Mouse (Mus musculus): Measurements from ENCODE around the gene Anxa1. TPM values are rescaled to one million over a fixed set of nuclear protein-coding genes. Genes with fewer than 3 reads are reported as not detected.
A peak's percentile ranks its signal among the peaks of the same experiment; 100 is the strongest.

The Anxa1 gene
- polyA plus RNA-seq (2015; fragmentation: Nextera tagmentation; extraction: Ambion mirVana): 871 and 925 TPM in 2 replicates

DNA sequence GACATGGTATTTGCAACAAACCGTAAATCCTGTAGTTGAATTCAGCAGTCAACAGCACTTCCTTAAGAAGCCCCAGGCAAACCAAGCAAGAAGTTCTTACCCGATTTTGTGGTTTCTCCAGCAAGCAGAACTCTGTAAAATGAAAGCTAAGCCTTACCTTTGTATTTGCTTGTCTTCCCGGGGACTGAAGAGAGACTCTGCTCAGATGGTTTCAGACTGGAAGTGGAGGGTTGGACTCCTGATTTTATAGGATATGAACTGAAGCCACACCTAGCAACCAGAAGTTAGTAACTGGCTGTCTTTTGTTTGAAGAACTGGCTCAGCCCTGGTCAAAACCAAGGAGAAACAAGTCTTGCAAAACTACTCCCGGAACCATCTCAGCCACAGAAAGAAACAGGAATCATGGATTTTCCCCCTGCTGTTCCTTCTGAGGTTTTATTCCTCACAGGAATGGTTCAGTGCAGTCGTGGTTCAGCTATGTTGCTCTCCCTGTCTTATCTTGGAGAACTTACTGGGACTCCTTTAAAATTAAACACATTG is at the start of gene Anxa1:
Anxa1 (minus strand) TSS at position 490 of the 540 bp plus-strand sequence.
- Histone ChIP-seq H3K9me3 (no peaks in the 10 kb centered on the region), H3K36me3 (0 out of 2 replicates have a peak, but pooled peaks cover 2% of the 10 kb centered on the region), H3K4me3 (peak within 1 kb of the TSS; percentile 38), H3K9ac (0 out of 2 replicates have a peak within 1 kb of the TSS, but pooled peaks have one; percentile 17), H3K27ac (peak within 1 kb of the TSS; percentile 91), H3K4me2 (peak within 1 kb of the TSS; percentile 38), H3K4me1 (peaks cover 8% of the 10 kb centered on the region; the same call in 1 of the 2 replicates), H3K27me3 (no peaks in the 10 kb centered on the region)
- ATAC-seq (ENCODE audit: insufficient number of reproducible peaks, low FRiP score, low TSS enrichment, low read depth): 0 out of 2 replicates have a peak, but pooled peaks have one; percentile 77
- WGBS: 24% methylated on average over 5 of the region's 5 CpGs

DNA sequence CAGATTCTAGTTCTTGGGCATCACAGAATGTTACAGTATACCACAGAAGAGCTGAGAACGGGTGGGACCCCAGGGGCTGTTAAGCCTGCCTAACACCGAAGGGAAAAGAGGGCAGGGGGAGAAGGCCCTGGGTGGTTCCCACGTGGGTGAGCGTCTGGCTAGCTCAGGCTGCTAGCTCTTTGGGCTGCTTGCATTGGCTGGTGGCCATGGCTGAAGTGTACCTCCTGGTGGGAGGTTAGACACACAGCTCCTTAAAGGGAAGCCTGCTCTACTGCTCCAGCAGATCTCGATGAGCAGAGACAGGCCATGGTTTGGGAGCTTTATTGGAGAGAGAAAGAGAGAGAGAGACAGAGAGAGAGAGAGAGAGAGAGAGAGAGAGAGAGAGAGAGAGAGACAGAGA is 46.3 kb upstream of the Anxa1 start:
- Histone ChIP-seq H3K27ac (no peak overlapping the region), H3K4me3 (no peak overlapping the region), H3K9me3 (no peaks in the 10 kb centered on the region), H3K9ac (no peak overlapping the region), H3K4me2 (no peak overlapping the region), H3K36me3 (no peaks in the 10 kb centered on the region), H3K4me1 (no peaks in the 10 kb centered on the region), H3K27me3 (no peaks in the 10 kb centered on the region)
- ATAC-seq (ENCODE audit: insufficient number of reproducible peaks, low FRiP score, low TSS enrichment, low read depth): 0 out of 2 replicates have a peak, but pooled peaks have one; percentile 40
- WGBS: 36% methylated on average over 5 of the region's 5 CpGs

DNA sequence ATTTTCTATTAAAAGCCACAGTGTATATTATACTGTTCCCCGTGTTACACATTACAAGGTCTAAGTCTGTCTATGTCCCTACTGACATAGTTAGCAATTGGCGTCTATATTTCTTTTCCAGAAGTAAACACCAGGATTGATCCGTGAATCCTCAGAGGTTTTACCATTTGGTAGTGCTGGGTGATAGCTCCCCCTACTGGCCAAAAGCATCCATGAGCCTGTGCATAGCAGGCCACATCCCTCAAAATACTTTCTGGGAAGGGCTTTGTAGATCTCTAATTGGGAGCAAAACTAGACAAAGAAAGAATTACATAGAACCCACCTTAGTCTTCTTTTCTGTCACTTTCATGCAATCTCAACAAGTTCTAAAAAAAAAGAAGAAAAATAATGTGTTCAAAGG is 43.8 kb upstream of the Anxa1 start:
- no peak overlapping the region for H3K9ac ChIP-seq
- ATAC-seq (ENCODE audit: insufficient number of reproducible peaks, low FRiP score, low TSS enrichment, low read depth): no peak
- H3K27me3 ChIP-seq: no peaks in the 10 kb centered on the region
- no peaks in the 10 kb centered on the region for H3K9me3 ChIP-seq
- WGBS: 13% methylated on average over 3 of the region's 3 CpGs
- H3K4me3 ChIP-seq: no peak overlapping the region
- H3K4me2 ChIP-seq: no peak overlapping the region
- H3K4me1 ChIP-seq: no peaks in the 10 kb centered on the region
- no peak overlapping the region for H3K27ac ChIP-seq
- no peaks in the 10 kb centered on the region for H3K36me3 ChIP-seq

DNA sequence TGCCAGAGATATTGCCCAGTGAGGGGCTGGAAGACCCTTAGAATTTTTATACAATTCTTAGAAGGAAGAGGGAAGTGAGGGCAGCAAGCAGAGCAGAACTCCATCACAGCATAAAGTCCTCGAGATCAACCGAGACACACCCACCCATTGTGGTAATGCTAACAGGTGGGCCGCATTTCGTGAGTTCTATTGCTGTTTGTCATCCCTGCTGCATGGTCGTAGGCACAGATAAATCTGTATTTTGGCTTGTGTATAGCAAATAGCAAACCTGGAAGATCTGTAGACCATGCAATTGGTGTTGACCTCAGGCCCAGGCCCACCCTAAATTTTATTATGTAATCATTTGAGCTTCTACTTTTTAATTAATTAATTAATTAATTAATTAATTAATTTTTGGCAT is 43.2 kb upstream of the Anxa1 start:
- Histone ChIP-seq H3K36me3 (no peaks in the 10 kb centered on the region), H3K27me3 (no peaks in the 10 kb centered on the region), H3K4me2 (no peak overlapping the region), H3K9me3 (no peaks in the 10 kb centered on the region), H3K4me3 (no peak overlapping the region), H3K27ac (no peak overlapping the region), H3K9ac (no peak overlapping the region), H3K4me1 (no peaks in the 10 kb centered on the region)
- 80% methylated on average over 5 of the region's 5 CpGs for WGBS
- no peak for ATAC-seq (ENCODE audit: insufficient number of reproducible peaks, low FRiP score, low TSS enrichment, low read depth)

DNA sequence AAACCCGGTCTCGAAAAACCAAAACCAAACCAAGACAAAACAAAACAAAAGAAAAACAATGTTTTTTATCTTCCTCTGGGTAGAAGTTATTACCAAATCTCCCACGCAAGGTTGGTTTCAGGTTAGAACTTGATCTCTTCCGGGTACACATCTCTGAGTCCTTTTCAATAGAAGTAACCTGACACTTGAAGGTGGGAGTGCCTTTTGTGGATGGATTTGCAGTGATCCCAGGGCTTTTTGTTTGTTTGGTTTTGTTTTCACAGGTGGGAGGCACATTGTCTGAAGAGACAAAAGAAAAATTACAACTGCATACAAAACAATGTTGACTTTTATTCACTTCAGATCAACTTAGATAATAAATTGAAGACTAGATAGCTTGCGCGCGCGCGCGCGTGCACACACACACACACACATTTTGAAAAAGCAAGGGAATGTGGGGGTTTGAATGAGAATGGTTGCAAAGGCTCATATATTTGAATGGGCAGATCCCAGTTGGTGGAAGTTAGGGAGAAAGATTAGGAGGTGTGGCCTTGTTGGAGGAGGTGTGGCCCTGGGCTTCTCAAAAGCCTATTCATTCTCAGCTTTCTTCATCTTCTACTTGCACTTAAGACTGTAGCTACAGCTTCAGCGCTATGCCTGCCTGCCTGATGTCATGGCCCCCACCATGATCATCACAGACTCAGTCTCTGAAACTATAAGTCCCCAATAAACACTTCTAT is 35.9 kb upstream of the Anxa1 start:
- WGBS: 70% methylated on average over 12 of the region's 12 CpGs
- Histone ChIP-seq H3K4me2 (no peak overlapping the region), H3K4me3 (no peak overlapping the region), H3K27ac (no peak overlapping the region), H3K9ac (no peak overlapping the region), H3K27me3 (no peaks in the 10 kb centered on the region), H3K36me3 (no peaks in the 10 kb centered on the region), H3K4me1 (no peaks in the 10 kb centered on the region), H3K9me3 (no peaks in the 10 kb centered on the region)
- no peak for ATAC-seq (ENCODE audit: insufficient number of reproducible peaks, low FRiP score, low TSS enrichment, low read depth)

DNA sequence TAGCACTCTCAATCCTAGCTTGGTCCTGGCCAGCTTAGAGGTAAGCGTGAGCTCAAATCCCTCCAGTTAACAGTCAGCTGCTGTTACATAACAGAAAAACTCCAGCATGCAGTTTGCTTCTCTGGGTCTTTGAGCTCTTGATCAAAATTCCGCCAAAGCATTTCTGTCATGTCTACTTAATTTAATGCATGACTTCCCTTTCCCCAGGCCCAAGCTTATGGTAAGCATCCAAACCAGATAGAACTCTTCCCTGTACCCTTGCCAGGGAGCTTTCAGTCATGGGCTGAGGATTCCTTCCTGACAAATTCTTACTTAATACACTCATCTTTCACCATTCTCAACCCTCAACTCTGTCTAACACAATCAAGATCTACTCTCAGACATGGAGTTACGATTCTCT is 20.5 kb upstream of the Anxa1 start:
- Histone ChIP-seq H3K4me1 (no peaks in the 10 kb centered on the region), H3K9ac (no peak overlapping the region), H3K27me3 (no peaks in the 10 kb centered on the region), H3K9me3 (no peaks in the 10 kb centered on the region), H3K27ac (no peak overlapping the region), H3K36me3 (no peaks in the 10 kb centered on the region), H3K4me3 (no peak overlapping the region), H3K4me2 (no peak overlapping the region)
- WGBS: 71% methylated on average over 3 of the region's 3 CpGs
- no peak for ATAC-seq (ENCODE audit: insufficient number of reproducible peaks, low FRiP score, low TSS enrichment, low read depth)

DNA sequence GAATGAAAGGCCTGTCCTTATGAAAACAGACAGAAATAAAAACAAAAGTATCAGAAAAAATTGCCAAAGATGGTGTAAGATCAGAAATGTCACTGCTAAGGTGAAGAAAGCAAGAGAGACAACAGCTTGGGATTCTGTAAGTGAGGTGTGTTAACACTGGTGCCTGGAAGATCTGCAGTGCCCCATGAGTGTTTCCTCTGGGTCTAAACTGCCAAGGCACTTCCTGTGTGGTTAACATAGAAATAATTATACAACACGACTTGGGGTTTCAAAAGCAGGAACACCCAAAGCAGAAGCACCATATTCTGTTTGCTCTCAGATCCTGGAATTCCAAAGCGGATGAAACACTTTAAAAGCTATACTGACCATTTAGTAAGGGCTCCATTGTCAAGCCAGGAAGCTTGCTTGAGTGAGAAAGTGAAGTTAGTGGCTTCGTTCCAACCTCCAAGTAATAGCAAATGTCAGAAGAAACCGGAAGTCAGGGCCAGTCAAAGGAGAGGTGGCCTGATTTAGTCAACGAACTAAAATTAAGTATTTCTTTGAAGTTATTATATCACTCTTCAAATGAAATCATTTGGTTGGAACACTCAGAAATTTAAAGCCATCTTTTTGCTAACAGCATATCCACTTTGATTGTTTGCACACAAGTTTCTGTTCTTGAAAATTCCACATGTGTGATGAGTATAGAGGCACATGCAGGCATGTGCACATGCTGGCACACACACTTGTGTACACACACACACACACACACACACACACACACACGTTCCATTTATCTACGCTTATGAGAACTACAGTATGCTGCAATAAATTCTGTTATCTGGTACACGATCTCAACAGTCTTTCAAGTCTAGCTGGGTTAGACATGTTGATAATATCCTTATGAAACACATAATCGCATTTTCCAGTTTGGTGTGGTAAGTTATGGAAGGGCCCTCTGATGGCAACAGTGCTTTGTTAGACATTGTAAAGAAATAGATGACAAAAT is 19.1 kb upstream of the Anxa1 start:
- Histone ChIP-seq H3K9me3 (no peaks in the 10 kb centered on the region), H3K4me2 (no peak overlapping the region), H3K27ac (no peak overlapping the region), H3K9ac (no peak overlapping the region), H3K36me3 (no peaks in the 10 kb centered on the region), H3K4me1 (no peaks in the 10 kb centered on the region), H3K27me3 (no peaks in the 10 kb centered on the region), H3K4me3 (no peak overlapping the region)
- no peak for ATAC-seq (ENCODE audit: insufficient number of reproducible peaks, low FRiP score, low TSS enrichment, low read depth)
- WGBS: 55% methylated on average over 9 of the region's 9 CpGs

DNA sequence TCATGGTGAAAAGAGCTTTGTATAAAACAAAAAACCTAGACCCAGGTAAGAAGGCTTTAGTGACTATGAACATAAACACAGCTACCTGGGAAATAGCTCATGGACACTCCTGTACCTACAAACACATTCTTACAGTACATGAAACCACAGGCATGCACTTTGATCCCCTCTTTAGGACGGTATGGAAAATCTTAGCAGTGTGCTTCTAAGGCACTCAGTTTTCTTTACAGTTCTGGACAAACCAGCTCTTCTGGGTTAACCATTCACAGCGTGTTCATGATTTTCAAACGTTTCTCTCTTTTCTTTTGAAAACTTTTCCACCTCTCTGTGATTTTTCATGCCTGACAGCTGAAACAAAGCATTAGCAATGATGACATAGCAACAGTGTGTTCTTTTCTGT is 15.7 kb upstream of the Anxa1 start:
- Histone ChIP-seq H3K36me3 (no peaks in the 10 kb centered on the region), H3K27me3 (no peaks in the 10 kb centered on the region), H3K4me3 (no peak overlapping the region), H3K9me3 (no peaks in the 10 kb centered on the region), H3K9ac (no peak overlapping the region), H3K4me2 (no peak overlapping the region), H3K4me1 (no peaks in the 10 kb centered on the region), H3K27ac (peak overlapping the region; percentile 33; the same call in 1 of the 2 replicates)
- WGBS: 46% methylated on average over 3 of the region's 3 CpGs
- ATAC-seq (ENCODE audit: insufficient number of reproducible peaks, low FRiP score, low TSS enrichment, low read depth): no peak

DNA sequence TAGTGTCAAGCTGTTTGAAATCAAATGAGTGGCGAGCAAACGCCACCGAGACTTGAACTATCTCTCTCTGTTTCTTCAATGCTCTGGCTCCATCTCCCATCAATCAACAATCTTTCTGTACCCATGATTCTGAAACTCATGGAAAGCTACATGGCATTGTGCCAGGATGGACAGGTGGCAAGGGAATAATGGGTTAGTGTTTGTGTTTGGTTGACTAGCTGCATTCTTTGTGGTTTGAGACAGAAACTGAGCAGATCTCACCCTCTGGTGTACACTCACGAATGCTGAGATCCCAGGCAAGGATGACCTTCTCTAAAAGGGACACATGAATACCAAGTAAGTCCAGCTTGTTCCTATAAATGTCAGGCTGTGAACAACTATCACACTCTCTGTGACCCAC is 14.3 kb upstream of the Anxa1 start:
- WGBS: 76% methylated on average over 4 of the region's 4 CpGs
- H3K27me3 ChIP-seq: no peaks in the 10 kb centered on the region
- no peak overlapping the region for H3K4me3 ChIP-seq
- no peak for ATAC-seq (ENCODE audit: insufficient number of reproducible peaks, low FRiP score, low TSS enrichment, low read depth)
- H3K36me3 ChIP-seq: no peaks in the 10 kb centered on the region
- H3K4me2 ChIP-seq: no peak overlapping the region
- no peaks in the 10 kb centered on the region for H3K4me1 ChIP-seq
- H3K9ac ChIP-seq: no peak overlapping the region
- H3K27ac ChIP-seq: no peak overlapping the region
- no peaks in the 10 kb centered on the region for H3K9me3 ChIP-seq

DNA sequence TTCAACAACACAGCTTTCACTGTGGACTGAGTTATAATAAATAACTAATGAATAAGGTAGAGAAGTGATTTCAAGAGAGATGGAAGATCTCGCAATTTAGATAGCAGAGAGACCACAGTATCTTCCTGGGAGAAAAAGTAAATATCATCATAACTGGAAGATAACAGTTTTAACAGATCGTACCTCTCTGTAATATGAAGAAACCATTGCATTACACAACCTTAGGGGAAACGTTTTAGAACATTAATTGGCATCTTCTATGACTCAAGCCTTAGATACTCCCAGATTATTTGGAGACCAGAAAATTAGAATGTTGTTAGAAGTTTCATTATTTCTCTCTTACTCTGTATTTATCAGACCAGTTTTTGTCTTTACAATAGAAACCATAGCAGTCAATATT is 13.0 kb upstream of the Anxa1 start:
- Histone ChIP-seq H3K36me3 (no peaks in the 10 kb centered on the region), H3K4me1 (no peaks in the 10 kb centered on the region), H3K4me2 (no peak overlapping the region), H3K9me3 (no peaks in the 10 kb centered on the region), H3K27ac (no peak overlapping the region), H3K4me3 (no peak overlapping the region), H3K9ac (no peak overlapping the region), H3K27me3 (no peaks in the 10 kb centered on the region)
- ATAC-seq (ENCODE audit: insufficient number of reproducible peaks, low FRiP score, low TSS enrichment, low read depth): no peak
- 74% methylated on average over 3 of the region's 3 CpGs for WGBS

DNA sequence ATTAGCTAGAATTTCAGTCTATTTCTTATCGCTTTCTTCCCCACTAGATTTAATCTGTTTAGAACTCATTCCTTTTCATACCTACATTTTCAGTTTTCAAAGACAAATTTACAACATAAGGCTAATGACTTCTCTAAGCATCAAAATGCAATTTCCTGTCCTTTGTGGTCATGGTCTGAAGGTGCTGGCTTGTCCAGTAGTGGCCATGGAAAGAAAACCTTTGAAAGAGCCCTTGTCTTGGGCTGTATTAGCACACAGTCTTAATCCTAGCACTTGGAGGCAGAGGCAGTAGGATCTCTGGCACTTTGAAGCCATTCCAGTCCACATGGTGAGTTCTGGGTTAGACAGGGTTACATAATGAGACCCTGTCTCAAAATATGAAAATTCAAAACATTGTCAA is 12.5 kb upstream of the Anxa1 start:
- Histone ChIP-seq H3K4me1 (no peaks in the 10 kb centered on the region), H3K9me3 (no peaks in the 10 kb centered on the region), H3K36me3 (no peaks in the 10 kb centered on the region), H3K4me2 (no peak overlapping the region), H3K27me3 (no peaks in the 10 kb centered on the region), H3K27ac (no peak overlapping the region), H3K4me3 (no peak overlapping the region), H3K9ac (no peak overlapping the region)
- ATAC-seq (ENCODE audit: insufficient number of reproducible peaks, low FRiP score, low TSS enrichment, low read depth): no peak
- 85% methylated on average over 1 of the region's 1 CpGs for WGBS

Measured in limb, embryonic 15.5 days (tissue).